Mouse (Mus musculus): ENCODE results near the gene Clns1a. TPM values are rescaled to one million over a fixed set of nuclear protein-coding genes. Genes with fewer than 3 reads are reported as not detected.

The Clns1a gene
- total RNA-seq (2021) = 10 to 100 TPM; 43.3 to 46.5 TPM
- long read RNA-seq, experiment 1, transcript Clns1a-201 (7 exons, 1,504 nt) = major isoform, 59 of 61 reads
- long read RNA-seq, experiment 1, partial matches to known transcripts = 1 of 61 reads
- long read RNA-seq, experiment 1, other reads (novel, unspliced or antisense) = 0 of 61 reads
- long read RNA-seq, experiment 2, transcript Clns1a-201 (7 exons, 1,504 nt) = major isoform, 70 of 80 reads
- long read RNA-seq, experiment 2, transcript Clns1a-203 (1 exons, 3,002 nt) = minor isoform, 7 of 80 reads
- long read RNA-seq, experiment 2, partial matches to known transcripts = 0 of 80 reads
- long read RNA-seq, experiment 2, other reads (novel, unspliced or antisense) = 3 of 80 reads

GRCm38 (mm10) chr7:97696506-97697254, at the start of gene Clns1a:
TSS of gene Clns1a (plus strand) at chr7:97696634.
- DNase-seq = peak; percentile 95

- DNase-seq = no peak
Measured at GRCm38 (mm10) chr7:97647656-97648055, 48.8 kb upstream of the Clns1a start.

- no peak for DNase-seq
Measured at GRCm38 (mm10) chr7:97650729-97651128, 45.7 kb upstream of the Clns1a start.

GRCm38 (mm10) chr7:97656144-97656543, 40.3 kb upstream of the Clns1a start:
- no peak for DNase-seq

GRCm38 (mm10) chr7:97661634-97662033, 34.8 kb upstream of the Clns1a start:
- no peak for DNase-seq

GRCm38 (mm10) chr7:97679239-97679638, 17.2 kb upstream of the Clns1a start:
- no peak for DNase-seq

- no peak for DNase-seq
Measured at GRCm38 (mm10) chr7:97687831-97688230, 8.6 kb upstream of the Clns1a start.

- DNase-seq = no peak
Measured at GRCm38 (mm10) chr7:97695441-97695840, 993 bp upstream of the Clns1a start.

- peak; percentile 15 for DNase-seq
Measured at GRCm38 (mm10) chr7:97696133-97696505, 315 bp upstream of the Clns1a start.

GRCm38 (mm10) chr7:97700173-97700572, 3.7 kb downstream of the Clns1a start:
- DNase-seq = no peak

- no peak for DNase-seq
Measured at GRCm38 (mm10) chr7:97701106-97701505, 4.7 kb downstream of the Clns1a start.

- DNase-seq = peak; percentile 23
Measured at GRCm38 (mm10) chr7:97707123-97707522, 10.7 kb downstream of the Clns1a start.

GRCm38 (mm10) chr7:97707809-97708208, 11.4 kb downstream of the Clns1a start:
- DNase-seq = no peak

- no peak for DNase-seq
Measured at GRCm38 (mm10) chr7:97709204-97709603, 12.8 kb downstream of the Clns1a start.

- no peak for DNase-seq
Measured at GRCm38 (mm10) chr7:97714651-97715050, 18.2 kb downstream of the Clns1a start.

- DNase-seq = no peak
Measured at GRCm38 (mm10) chr7:97717326-97717725, 20.9 kb downstream of the Clns1a start.

- DNase-seq = no peak
Measured at GRCm38 (mm10) chr7:97719078-97719477, 22.6 kb downstream of the Clns1a start.

GRCm38 (mm10) chr7:97720109-97720508, 23.7 kb downstream of the Clns1a start:
- no peak for DNase-seq

- no peak for DNase-seq
Measured at GRCm38 (mm10) chr7:97722278-97722918, 26.0 kb downstream of the Clns1a start.

- DNase-seq = no peak
Measured at GRCm38 (mm10) chr7:97723646-97724538, 27.5 kb downstream of the Clns1a start.

GRCm38 (mm10) chr7:97725401-97725800, 29.0 kb downstream of the Clns1a start:
- DNase-seq = no peak

GRCm38 (mm10) chr7:97726080-97726479, 29.6 kb downstream of the Clns1a start:
- no peak for DNase-seq

All from gastrocnemius, postnatal 10 days (tissue).